Mouse (Mus musculus): ENCODE measurements at regions not wholly inside any gene's neighbourhood (a gene's known extent, or its start where the extent isn't known, plus 50 kb on each side); places are given as distances from the start of the nearest gene placed in this dataset.

DNA sequence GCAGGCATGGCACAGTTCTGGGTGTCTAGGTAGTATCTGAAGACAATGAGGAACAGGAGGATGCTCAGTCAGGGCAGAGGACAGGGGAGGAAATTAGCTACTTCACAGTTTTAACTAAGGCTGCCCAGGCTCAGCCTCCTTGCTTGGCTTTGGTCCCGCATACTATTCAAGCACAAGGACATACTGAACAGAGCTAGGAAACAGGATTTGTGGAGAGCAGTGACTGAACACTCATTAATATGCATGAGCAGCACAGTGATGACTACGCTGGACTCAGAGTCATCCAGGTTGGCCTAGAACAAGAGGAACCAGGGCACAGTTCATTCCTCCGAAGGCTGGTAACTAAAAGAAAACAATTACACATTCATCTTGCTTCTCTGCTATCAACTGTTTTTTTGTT lies 443.1 kb downstream of the Plcl1 start:
- TF ChIP-seq POLR2A (IDR thresholded peaks at IDR 0.05; ENCODE audit: extremely low read depth, insufficient read depth, low read length) (no peak), CTCF (IDR thresholded peaks at IDR 0.05; ENCODE audit: low read depth, low read length) (no peak)
